Mouse (Mus musculus) right cerebral cortex, adult 2 months (tissue): Measurements from ENCODE around the gene Kat8.
"Not testable (repeated sequence)": the region's sequence is repeated elsewhere in the genome, so short reads cannot be mapped to it uniquely, and the experiment has no call there.

ENCODE experiments used
- DNase-seq, 2 experiments: peaks; one replicate each; pipeline ENCODE4 v3.0.0; 2021 to 2022; ENCODE audit warnings: low spot score in 2 of 2

The Kat8 gene

GRCm38 (mm10) chr7:127912190-127912871 lies at the start of gene Kat8:
Gene Kat8, plus strand, starts transcription at chr7:127912516.
- peak; percentile 85 to 90 for DNase-seq

DNA sequence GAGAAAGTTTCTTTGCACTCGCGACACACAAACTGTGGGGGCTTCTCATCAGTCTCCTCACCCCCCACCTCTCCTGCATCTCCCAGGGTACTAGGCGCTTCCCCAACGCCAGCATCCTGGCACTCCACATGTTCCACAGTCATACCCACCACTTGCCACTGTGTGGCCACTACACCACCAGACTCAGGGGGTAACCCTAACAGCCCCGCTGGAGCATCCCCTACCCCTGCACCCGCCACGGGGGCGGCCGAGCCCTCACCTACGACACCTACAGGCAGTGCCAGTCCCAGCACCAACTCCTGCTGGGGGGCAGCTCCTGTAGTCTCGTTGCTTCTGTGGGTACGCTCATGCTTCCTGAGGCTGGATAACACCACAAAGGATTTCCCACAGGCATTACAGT lies 45.9 kb upstream of the Kat8 start:
- DNase-seq: no peak

GRCm38 (mm10) chr7:127867641-127868040 lies 44.7 kb upstream of the Kat8 start:
- no peak for DNase-seq

DNA sequence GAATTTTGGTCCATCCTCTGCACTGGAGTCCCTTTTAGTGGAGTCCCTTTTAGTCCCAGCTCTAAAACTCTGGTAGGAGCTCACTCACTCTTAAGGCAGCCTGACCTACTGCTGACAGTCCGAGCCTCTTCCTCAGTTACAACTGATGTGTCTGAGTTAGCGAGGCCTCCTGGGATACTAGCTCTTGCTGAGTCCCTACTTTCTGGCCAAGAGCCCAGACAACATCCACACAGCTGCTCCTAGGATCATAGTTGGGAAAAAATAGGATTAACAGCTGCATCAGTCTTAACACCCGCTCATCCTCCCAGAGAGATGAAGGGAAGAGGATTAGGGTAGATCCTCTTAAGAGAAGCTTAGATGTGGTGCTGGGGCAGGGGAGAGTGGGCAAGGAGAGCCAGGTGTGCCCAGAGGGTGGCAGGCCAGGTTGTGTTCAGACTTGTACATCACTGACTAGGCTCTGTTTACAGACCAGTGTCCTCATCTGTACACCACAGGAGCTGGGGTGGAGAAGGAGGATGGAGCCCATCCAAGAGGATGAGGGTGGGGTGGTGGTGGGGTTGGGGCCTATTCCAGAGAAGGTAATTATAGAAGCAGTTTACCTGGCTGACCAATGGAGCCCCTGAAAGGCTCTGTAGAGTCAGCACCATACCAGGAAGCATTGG lies 43.0 kb upstream of the Kat8 start:
- peak; percentile 35 to 38 for DNase-seq

DNA sequence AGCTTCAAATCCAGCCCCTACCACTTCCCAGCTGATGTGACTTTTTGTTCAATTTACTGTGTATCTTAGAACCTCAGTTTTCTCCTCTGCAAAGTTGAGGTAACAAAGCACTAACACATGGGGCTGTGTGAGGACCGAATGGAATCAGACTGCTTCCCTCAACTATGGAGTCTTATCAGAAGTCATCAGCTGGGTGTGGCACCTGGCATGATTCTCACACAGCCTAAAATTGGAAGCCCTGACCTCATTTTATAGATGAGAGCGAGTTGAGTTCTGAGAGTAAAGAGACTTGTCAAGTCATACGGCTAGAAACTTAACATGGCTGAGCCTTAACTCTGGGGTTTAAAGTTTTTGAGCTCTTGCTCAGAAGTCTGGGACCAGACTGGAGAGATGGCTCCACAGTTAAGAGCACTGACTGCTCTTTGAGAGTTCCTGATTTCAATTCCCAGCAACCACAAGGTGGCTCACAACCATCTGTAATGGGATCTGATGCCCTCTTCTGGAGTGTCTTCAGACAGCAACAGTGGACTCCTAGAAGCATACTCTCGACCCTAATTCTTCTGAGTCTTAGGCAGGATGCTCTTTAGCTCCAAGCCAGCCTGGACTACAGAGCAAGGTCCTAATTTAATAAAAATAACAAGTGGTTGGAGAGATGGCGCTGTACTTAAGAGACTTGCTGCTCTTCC lies 42.0 kb upstream of the Kat8 start:
- DNase-seq: no peak

DNA sequence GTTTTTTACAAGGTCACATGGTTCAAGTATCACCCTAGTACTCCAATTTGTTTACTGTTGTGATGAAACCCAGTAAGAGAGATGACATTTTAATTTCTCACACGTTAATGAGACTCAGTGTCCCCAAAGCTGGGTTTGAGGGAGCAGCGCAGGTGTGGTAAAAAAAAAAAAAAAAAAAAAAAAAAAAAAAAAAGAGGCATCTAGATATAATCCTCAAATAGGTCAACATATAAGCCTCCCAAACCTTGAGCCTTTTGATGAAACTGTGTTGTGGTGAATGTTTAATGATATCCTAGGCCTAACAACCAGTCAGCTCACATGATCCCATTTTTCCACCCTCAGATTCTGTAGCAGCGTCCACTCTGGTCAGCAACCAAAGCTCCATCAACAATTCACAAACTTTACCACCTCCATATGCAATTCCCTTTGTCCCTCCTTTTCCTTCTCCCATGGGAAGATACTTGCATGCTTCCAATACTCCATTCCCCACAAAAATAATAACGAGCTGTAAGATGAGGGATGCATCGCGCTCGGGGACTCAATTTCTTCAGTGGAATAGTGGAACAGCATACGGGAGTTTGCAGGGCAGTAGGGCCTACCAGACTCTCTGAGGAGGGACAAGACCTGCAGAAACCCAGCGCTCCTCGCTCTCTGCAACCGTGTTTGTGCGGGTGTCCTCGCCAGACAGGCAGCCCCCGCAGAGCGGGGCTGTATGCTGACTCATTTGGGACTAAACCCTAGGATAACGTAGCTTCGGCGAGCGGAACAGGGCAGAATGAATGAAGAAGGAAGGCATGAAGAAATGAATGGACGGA lies 37.3 kb upstream of the Kat8 start:
- DNase-seq: no peak

DNA sequence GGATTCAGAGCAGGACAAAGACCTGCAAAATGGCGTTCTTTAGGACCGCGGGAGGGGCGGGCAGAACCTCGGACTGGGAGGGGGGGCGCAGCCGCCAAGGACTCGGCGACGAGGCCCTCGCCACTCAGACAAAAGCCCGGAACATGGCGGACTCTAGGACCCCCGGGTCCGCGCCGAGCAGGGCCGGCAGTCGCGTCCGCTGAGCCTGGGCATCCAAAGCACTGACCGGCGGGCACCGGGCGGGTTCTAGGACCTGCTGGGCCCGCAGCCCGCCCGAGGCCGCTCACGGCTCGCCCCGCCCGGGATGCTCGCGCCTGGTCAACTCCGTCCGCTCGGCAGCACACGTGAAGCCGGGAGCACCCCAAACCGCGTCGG lies 36.7 kb upstream of the Kat8 start:
- peak; percentile 91 to 94 for DNase-seq

- peak; percentile 68 to 71 for DNase-seq
Measured at GRCm38 (mm10) chr7:127876041-127876466, 36.3 kb upstream of the Kat8 start, which contains the start of gene Zfp646. Gene Zfp646, plus strand, starts transcription at chr7:127876221.

DNA sequence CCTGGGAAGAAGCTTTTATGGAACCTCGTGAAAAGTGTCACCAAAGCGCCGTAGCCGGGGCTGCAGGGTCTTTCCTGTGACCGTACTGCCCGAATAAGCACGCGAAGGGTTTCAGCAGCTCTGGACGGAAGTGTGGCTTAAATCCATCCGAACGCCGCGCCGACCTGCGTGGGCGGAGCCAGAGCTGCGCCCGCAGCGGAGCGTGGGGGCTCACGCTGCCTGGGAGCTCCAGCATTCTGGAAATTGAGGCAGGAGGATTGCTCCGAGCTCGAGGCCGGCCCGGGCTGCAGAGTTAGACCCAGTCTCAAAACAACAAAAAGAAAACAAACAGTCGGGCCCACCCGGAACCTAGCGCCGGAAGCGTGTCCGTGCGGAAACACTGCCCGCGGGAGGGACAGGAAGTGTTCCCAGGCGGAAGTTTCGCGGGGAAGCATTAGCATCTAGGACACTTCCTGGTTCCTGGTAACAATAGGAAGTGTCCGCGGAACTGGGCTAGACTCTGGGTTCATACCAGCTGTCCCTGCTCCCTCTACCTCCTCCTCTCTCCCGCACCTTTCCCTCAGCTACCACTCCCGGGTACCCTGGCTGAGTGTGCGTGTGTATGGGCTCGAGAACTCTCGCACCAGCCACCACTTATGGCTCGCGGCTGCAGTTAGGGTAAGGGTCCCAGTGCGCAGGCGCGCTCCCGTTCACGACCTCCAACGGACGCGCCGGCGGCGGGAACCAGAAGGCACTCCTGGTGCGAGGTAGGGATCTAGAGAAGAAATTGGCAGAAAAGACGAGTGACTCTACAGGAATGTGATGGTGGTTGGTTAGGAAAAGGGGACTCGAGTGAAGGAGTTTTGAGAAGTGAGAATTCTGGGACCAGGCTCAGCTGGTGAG lies 35.6 kb upstream of the Kat8 start, which contains the start of gene Zfp668:
Gene Zfp668, minus strand, starts transcription at position 362 of the 882 bp plus-strand sequence.
- DNase-seq: peak; percentile 89 to 94

- DNase-seq: no peak
Measured at GRCm38 (mm10) chr7:127879301-127879700, 33.0 kb upstream of the Kat8 start.

DNA sequence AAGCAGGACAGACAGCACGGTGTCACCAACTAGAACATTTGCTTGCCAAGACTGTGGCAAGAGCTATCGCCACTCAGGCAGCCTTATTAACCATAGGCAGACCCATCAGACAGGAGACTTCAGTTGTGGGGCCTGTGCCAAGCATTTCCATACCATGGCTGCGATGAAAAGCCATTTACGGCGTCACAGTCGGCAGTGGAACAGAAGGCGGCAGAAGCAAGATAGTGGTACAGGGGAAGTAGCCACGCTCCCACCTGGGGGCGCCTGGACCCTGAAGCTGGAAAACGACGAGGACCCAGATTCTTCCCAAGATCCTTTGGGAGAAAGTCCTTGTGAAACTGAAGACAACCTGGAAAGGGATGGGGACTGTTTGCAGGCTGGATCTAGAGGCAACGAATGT lies 31.9 kb upstream of the Kat8 start:
- no peak for DNase-seq

DNA sequence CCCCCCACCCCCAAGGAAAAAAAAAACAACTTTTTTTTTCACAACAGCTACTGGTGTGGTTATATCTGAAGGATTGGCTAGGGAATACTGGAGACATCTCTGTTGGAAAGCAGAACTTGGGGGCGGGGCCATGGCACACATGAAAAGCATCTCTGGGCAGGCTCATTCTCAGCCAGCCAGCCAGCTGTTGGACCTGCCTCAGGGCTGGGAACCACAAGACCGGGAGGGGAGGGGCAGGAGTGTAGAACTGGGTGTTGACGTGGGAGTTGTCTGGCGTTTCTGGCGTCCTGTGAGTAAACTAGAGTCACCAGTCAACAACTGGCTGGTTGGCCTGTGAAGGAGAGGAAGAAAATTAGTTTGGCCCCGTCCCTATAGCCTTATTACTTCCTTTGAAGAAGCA lies 26.4 kb upstream of the Kat8 start:
- peak in 1 of 2 experiments; percentile 35 for DNase-seq

DNA sequence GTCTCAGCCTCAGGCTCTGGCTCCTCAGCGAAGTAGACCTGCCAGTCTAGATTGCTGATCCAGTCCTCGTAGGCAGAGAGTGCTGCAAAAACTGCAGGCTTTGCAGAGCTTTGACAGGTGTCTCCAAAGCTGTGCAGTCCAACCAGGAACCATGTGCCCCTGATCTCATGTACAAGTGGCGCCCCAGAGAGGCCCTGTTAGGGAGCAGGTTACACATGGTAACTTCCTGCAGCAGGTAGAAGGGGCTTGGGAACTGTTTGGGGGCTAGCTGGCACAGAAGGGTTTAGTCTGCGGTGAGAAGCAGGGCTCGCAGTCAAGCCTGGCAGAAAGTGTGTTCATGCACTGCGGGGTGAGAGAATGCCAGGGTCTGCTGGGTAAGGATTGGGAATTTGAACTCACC lies 25.8 kb upstream of the Kat8 start:
- DNase-seq: no peak

GRCm38 (mm10) chr7:127887191-127887590 lies 25.1 kb upstream of the Kat8 start:
- DNase-seq: no peak

DNA sequence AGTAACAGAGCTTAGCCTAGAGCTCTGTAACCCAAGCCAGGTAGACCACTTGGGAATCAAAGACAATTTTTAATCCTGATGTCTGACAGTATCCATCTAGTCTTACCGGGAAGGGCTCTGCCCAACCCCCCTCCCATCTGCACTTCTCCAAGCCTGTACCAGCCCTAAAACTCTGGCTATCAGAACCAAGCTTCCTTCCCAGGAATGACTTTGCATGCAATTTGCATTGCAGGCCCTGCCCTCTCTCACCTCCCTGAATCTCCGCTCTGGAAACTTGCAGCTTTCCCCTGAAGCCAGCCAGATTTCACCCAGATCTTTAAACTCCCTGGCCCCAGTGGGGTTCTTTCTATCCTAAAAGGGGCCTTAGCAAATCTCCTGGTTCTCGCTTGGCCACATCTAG lies 24.5 kb upstream of the Kat8 start:
- no peak for DNase-seq

DNA sequence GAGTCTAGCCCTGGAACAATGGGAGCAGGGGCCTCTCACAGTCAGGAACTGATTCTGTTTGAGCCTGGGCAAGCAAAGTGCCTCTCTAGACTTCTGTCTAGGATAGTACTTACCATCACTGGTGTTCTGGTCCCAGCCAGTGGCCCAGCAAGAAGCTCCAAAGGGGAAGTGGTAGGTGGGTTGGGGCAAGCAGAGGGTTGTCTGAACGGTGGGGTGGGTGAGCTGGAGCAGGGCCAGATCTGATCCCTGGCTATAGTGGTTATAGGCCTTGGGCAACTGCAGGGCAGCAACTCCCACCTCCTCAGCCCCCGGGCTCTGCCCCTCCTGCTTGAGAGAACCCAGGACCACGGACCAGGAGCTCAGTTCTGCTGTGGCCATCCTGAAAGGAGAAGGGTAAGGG lies 23.5 kb upstream of the Kat8 start:
- no peak for DNase-seq

- no peak for DNase-seq
Measured at GRCm38 (mm10) chr7:127890798-127891197, 21.5 kb upstream of the Kat8 start, which contains the start of gene Prss53. Gene Prss53, minus strand, starts transcription at chr7:127890970.

GRCm38 (mm10) chr7:127894480-127894879 lies 17.8 kb upstream of the Kat8 start:
- DNase-seq: no peak

DNA sequence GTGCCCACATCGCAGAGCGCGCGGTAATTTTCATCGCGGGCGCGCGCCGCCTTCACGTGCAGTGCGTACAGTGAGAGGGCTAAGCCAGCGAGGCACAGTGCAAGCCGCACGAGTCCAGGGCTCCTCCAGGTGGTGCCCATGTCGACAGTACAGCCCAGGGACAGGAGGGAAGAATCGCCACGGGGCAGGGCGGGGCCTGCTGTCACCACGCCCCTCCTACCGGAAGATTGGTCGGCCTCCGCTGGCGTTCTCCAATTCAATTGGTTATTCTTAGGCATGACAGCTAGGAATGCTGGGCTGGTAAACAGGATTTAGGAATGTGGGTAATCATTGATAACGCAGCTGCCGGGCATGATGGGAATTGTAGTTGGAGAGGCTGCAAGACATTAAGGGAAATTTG lies 16.9 kb upstream of the Kat8 start, which contains the start of the genes Gm21974 and Vkorc1:
Gene Gm21974, minus strand, starts transcription at position 13 of the 400 bp plus-strand sequence.
Gene Vkorc1, minus strand, starts transcription at position 176 of the 400 bp plus-strand sequence.
- peak; percentile 94 to 97 for DNase-seq

GRCm38 (mm10) chr7:127895891-127896290 lies 16.4 kb upstream of the Kat8 start:
- DNase-seq: not testable (repeated sequence)

DNA sequence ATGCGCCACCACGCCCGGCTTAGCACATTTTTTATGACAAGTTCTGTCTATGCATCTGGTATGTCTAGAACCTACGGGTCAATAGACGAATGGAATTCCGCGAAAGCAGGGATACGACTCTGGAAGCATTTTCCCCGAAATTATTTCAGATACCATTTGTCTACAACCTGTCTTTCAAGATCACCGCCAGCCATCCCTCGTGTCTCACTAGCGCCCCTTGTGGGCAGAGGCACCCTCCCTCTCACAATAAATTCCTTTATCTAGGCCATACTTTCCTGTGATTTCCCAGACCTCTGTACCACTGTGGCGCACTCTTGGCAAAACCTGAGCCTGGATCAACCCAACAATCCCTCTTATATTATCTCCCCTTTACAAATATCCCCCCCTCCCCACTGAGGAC lies 15.9 kb upstream of the Kat8 start:
- DNase-seq: peak; percentile 33 to 52
